Mouse (Mus musculus): Measurements from ENCODE around the gene Trappc6a.
"Not testable (repeated sequence)": the region's sequence is repeated elsewhere in the genome, so short reads cannot be mapped to it uniquely, and the experiment has no call there.

The Trappc6a gene

DNA sequence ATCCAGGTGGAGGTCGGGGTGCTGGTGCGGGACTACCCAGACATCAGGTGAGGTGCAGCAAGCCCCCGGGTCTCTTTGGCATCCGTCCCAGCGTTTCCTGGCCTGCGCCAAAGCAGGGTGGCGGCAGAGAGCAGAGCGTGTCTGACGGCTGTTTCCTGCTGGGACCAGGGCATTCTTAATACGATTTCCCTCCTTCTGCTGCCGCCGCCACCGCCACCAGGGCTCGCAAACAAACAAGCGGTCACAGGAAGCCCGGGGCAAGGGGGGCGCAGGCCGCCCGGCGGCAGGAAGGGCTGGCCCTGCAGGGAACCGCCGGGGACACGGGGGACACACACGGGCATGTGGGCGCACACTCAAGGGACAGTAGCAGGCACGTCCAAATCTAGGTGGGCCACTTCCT is 16.5 kb upstream of the Trappc6a start:
- peak; percentile 87 for DNase-seq

DNA sequence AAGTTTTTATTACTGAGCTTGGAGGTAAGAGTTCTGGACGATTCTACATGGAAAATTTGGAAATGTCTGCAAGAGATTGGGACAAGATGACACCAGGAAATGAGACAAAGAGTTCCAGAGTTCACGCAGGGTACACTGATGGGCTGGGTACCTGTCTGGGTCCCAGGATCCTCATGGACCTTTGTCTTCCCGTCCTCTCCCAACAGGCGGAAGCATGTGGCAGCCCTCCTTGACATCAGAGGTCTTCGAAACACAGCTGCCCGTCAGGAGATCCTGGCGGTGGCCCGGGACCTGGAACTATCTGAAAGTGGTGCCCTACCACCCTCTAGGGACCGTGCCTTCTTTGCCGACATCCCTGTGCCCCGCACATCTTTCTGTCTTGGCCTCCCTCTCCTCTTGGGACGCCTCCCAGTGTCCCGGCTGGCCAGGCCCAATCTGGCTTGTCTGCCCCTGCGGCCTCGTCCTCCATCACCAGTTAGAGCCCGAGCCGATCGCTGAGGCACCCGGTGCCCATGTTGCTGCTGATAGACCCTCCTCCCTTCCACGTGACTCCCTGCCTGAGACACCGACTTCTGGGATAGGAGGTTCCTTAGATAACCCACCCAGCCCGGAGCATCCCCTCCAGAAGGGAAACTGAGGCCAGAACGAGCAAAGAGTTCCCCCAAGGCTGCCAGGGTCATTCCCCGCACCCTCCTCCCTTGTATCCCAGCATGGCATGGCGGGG is 13.3 kb upstream of the Trappc6a start:
- DNase-seq: no peak

DNA sequence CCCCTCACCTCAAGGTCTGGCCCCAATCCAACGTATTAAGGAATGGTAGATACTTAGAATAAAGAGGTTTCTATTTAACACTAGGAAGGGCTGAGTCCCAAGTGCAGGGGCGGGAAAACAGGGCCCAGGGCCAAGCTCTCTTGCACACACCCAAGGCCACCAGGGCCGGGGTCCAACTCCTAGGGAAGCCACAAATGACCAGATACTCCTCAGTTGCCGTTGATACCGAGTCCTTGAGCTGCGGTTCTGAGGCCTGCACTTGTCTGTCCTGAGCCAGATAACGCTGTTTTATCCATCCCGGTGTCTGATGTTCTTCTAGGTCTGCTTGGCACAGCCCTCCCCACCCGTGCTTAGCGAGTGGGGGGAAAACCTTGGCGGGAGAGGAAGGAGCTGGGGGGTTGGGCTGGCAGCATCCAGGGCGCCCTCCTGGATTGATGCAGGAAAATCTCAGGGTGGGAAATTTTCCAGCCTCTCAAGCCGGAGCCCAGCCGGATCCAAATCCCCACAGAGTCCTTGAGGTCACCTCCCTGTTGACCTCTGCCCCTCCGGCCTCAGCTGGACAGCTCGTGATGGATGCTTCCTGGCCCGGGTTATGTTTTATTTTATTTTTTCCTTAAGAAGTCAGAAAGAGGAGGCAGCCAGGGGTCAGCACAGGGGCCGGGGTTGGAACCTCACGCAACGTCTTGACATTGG is 12.5 kb upstream of the Trappc6a start:
- DNase-seq: peak; percentile 87

DNA sequence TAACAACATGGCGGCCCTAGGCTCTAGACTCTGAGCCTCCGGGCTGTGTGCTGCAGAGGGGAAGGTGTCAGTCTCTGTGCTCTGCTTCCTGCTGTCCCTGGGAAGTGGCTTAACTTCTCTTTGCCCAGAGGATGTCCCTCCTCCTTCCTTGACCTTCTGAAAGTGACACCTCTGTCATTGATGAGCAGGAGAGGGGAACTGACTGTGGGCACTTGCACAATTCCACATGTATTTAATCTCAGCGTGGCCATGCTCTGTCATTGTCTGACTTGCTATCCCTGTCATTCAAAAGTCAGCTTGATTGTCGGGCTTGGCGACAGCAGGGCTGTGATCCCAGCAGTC is 12.0 kb upstream of the Trappc6a start:
- no peak for DNase-seq

DNA sequence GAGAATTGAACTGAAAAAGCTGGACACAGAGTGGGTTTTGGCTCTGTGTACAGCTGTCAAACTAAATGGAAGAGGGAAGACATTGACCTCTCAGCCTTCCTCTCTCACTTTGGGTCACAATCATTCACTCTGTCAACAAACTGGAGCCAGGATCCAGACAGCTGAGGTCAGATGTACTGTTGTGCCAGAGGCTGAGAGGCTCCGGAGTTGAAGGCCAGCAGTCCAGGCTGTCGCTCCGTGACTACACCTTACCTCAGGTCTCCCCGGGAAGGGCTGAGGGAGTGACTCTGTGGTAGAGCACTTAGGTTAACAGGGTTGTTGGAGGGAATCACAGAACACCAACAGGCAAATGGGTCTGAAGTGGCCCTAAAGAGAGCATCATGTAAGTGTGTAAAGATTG is 9.9 kb upstream of the Trappc6a start:
- DNase-seq: no peak

DNA sequence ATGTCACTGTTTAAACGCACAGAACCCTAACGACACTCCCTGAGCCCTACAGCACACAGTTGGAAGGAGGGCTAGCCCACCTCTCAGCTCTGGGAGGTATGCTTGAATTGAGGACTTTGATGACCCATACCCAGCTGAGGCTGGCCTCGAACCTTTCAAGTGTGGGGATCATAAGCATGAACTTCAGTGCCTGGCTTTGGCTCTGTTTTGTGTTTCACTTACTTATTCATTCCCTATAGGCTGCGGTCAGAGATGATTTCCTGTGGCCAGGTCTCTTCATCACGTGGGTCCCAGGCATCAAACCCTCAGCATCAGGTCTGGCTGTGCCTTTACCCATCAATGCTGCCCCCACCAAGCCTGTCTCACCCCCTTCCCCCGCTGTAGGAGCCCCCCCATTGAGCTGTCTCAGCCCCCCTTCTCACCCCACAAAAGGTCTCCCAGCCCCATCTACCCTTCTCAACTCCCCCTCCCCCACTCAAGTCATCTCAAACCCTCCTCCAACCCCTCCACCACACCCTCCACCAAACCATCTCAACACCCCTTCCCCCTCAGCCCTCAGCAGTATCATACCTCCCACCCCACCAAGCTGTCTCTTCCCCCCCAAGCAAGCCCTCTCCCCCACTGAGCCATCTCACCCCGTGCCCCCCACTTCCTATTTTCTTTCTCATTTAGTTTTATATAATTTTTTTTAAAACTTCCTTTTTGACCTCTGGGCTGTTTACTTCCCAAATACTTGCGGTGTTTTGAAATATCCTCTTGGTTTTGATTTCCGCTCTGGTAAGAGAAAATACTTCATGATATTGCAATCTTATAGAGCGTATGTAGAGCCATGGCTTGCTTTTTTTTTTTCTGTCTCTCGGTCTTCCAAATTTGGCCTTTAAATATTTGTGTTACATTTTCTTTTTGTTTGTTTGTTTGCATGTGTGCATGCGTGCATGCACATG is 7.5 kb upstream of the Trappc6a start:
- no peak for DNase-seq

DNA sequence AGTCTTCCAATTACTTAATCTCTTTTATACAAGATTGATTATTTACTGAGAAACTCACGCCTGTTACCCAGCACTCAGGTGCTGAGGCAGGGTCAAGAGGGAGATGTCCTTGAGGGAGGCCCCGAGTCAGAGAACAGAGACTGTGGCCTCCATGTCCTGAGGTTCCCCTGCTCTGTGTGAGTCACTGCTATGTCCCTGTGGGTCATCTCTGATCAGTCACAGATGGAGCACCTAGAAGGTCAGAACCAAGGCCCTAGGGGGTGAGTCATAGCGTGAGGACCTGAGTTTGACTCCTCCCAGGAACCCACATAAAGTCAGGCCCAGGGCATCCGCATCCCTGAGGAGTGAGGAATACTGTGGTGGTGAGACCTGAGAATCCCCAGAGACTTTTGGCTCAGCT is 6.5 kb upstream of the Trappc6a start:
- DNase-seq: no peak

DNA sequence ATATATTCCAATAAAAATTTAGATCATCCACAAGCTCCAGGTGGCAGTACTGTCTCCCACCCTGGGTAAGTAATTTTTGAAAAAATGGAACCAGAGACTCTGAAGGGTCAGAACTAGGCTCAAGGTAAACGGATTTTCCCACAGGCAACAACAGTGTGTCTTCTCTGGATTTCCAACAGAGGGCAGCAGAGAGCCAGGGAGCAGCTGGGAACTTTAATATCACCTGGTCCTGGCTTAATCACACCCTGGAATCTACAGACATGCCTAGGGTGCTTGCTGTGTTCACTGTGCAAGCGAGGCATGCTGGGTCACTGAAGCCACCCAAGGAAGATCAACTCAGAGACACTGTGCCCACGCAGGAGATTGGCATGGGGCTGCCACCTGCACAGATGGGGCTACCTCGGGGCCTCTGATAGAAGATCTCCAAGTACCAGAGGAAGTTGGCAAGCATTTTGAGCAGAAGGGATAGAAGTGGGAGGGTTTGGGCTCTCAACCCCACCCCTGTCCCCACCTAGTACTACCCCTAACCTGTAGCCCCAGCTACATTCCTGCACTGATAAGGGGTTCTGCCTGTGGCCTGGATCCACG is 4.6 kb upstream of the Trappc6a start:
- DNase-seq: peak; percentile 65

DNA sequence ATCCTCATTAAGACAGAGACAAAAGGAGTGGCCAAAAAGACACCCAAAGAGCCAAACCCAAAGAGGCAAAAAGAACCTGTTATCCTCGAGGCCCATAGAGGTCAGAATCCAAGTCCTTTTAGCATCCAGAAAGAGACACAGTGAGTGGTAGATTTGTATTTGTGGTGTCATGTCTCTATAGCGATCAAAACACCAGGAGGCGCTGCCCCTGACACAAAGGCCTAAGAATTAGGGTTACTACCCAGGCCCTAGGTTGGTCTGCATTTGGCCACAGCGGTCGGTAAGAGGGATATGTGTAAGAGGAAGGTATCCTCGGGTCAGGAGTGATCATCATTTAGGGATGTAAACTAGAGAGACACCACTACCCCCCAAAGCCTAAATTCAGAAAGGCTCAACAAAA is 1.9 kb upstream of the Trappc6a start:
- DNase-seq: no peak

DNA sequence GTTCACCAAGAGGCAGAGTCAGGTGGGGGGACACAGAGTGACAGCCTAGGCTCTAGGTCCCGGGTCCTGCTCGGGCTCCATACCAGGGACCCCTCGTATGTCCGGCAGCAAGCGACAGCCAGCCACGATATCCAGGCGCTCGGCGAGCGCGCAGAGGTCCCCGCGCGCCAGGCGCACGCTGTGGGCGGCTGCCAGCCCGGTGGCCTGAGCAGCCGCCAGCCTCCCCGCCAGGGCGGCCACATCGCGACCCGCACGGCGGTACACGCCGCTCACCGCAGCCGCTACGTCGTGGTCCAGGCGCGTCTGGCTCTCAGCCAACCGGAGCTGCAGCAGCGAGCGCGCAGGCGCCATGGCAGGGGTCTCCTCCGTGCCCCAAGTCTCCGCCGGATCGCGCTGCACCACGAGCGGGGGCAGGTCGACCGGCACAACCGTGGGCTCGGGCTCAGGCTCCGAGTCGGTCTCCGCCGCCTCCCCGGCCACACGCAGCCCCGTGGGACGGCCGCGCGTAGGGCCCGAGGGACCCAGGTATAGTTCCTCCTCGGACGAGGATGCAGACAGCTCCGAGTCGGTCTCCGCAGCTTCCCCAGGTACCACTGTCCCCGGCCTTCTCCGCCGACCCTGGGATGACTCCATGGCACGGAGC is 1.1 kb upstream of the Trappc6a start:
- peak; percentile 82 for DNase-seq

DNA sequence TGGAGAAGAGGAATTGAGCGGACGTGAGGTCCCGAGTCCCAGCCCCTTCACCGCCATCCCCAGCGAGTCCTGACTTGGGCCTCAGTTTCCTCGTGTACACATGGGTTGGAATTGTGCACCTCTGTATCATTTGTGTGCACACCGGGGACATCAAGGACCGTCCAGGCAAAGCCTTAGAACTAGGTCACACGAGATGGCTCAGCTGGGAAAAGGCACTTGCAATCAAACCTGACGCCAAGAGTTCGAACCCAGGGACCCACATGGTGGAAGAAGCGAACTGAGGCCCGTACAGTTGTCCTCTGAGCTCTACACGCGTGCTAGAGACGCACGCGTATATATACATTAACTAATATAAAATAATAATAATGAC is 598 bp upstream of the Trappc6a start:
- no peak for DNase-seq

DNA sequence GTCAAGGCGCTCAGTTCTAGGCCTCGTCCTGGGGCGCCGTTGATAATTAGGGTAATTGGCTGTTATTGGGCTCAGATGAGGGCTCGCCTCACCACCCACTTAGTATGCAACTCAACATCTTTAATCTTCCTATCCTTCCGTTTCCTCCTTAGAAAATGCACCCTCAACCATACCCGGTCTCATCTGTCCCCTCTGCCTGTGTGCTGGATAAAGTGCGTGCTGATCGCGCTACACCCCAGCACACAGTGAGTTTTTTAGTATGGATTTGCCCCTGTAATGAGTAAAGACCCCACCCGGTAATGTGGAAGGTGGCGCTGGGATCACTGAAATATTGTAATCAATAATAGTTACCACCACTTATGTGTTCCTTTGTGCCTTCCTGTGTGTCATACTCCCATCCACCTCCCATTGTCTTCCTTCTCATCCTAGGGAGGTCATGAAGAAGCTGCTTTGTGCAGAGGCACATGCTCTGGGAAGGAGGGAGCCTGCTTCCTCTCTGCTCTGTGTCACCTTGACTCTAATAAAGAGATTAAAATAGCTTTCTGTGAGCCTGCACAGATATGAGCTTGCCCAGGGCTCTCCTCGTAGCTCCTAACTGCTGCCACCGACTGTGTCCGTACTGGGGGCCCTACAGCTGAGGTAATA is 851 bp downstream of the Trappc6a start:
- DNase-seq: no peak

DNA sequence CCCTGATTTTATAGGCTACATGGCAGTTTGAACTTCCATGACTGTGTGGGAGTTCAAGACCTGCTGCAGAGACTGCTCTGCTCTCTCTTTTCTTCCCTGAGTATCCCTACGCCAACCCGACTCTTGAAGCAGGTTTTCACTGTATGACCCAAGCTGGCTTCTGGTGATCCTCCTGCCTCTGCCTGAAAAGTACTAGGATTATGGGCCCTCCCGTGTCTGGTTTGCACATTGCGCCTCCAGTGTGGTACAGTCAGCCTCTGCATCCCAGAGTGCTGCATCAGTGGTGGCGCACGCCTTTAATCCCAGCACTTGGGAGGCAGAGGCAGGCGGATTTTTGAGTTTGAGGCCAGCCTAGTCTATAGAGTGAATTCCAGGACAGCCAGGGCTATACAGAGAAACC is 1.6 kb downstream of the Trappc6a start:
- DNase-seq: no peak

DNA sequence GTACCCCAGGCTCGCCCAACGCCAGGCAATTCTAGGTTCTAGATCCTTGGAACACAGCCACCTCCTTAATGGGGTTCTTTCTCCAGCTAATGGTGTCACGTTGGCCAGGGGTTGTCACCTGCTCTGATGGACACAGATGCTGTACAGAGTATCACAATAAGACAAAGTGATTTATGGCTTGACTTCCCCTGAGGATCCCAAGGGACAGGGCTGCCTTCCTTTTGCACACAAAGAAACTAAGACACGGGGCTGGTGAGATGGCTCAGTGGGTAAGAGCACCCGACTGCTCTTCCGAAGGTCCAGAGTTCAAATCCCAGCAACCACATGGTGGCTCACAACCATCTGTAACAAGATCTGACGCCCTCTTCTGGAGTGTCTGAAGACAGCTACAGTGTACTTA is 3.7 kb downstream of the Trappc6a start:
- DNase-seq: not testable (repeated sequence)

DNA sequence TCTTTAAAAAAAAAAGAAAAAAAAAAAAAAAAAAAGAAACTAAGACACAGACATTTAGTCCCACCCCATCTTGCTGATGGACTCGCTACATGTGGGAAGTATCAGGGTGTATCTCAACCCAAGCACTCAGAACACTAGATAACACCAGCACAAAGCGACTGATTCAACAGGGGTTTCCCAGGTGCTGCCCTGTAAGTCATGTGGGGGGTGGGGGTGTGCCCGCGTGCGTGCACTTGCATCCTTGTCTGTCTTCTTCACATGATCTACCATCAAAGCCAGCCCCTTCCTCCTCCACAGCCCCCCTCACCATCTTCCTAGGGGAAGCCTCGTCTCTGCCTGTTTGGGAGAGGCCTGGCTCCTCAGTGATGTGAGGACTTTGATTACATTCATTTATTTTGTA is 4.2 kb downstream of the Trappc6a start:
- no peak for DNase-seq

DNA sequence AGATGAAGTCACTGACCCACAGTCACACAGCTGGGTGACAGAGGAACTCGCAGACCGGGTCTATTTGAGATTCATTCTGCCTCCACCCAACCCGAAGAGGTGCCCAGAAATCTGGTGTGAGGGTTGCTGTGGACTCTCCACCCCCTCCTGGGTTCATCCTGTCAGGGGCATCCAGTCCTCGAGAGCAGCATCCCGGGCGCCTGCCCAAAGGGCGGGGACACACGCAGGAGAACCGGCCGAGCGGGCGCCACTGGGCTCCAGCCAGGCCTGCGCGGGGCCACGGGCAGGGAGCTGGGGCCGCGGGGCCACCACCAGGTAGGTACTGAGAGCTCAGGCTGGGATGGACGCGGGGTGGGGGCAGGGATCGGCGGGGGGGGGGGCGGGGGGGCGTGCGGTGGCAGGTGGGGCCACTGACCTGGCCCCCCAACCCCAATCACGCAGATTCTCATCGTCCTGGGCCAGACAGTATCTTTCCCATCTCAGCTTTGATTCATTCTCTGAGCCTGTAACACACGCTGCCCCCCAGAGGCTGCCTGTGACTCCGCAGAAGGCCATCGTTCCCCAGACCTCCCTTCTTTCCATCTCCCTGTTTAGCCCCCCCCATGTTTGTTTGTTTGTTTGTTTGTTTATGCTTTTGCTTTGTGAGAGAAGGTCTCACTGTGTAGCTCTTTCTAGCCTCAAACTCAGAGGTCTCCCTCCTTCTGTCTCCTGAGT is 9.6 kb downstream of the Trappc6a start, which contains the start of gene Nkpd1:
Nkpd1 (plus strand) TSS at position 187 of the 714 bp plus-strand sequence.
- DNase-seq: no peak

DNA sequence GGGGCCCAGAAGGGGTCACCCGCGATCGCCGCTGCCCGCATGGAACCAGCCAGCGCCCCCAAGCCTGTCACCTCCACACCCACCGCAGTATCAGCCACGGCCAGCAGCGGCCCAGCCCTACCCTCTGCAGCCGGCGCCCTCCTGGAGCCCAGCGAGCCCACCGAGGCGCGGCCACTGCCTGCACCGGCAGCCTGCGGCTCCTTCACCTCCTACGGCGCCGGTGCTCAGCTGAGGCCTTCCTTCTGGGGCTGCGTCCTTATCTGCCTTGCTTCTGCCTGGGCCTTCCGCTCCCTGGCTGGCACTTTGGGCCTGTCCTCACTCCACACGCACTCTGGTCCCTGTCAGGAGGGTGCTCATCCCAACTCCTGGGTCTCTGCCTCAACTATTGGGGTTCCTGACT is 11.8 kb downstream of the Trappc6a start:
- DNase-seq: no peak

DNA sequence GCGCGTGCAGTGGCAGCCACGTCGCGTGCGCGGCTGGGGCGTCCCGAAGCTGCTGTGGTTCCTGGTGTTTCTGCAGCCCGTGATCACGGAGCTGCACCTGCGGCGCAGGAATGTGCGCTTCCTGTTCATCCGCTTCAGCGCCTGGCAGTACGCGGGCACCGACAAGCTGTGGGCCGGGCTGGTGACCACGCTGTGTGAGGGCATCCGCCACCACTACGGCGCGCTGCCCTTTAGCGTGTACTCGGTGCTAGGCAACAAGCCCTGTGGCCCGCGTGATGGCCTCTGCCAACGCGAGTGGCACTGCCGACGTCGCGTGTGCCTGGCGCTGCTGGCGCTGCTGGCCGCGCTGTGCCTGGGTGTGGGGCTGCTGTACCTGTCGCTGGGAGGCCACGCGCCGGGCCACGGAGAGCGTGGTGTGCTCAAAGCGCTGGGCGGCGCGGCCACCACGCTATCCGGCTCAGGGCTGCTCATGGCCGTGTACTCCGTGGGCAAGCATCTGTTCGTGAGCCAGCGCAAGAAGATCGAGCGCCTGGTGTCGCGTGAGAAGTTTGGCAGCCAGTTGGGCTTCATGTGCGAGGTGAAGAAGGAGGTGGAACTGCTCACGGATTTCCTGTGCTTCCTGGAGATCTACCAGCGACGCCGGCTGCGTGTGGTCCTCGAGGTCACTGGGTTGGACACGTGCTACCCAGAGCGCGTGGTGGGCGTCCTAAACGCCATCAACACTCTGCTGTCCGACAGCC is 15.0 kb downstream of the Trappc6a start:
- no peak for DNase-seq

DNA sequence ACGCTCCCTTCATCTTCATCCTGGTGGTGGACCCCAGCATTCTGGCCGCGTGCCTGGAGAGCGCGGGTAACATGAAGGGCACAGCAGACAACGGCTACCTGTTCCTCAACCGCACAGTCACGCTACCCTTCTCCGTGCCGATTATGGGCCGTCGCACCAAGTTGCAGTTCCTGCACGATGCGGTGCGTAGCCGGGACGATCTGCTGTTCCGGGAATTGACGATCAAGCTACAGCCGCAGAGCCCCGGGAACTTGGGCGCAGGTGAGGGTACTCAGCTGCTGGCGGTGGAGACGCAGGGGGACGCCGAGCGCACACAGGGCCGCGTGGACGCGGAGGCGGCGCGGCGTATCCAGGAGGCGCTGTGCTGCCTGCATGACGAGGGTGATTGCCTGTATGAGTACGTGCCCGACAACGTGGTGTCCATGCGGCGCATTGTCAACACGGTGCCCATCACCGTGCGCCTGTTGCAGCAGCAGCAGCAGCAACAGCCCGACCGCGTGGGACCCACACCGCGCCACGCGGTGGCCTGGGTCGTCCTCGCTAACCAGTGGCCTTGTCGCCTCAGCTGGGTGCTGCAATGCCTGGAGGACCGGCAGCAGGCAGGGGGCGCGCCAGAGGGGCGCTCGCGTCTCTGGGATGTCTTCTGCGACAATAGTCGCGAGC is 15.7 kb downstream of the Trappc6a start:
- DNase-seq: peak; percentile 83

DNA sequence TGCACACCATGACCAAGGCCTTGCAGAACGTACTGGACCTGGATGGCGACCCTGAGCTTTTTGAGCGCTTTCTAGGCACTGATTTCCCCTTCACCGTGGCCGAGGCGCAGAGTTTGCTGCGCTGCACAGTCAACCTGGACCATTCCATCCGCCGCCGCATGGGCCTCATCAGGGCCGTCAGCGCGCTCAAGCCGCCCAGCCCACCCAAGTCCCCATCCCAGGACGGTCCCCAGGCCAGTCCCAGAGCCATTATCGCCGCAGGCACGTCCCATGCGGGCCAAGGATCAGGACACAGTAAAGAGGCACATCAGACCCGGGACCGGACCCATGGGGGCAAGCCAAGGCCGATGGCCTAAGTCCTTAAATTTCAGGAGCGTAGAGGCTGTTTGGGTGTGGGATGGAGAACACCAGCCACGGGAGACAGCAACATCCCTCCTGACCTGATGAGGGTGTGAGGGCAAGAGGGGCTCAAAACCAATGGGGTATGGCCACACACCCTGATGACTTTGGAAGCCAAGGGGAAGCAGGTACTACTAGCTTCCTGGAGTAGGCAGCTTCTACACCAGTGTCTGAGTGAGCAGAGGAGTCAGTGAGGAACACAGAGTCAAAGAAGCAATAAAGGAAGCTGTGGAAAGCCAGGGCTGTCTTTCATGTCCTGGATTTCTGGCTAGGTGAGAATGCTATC is 16.4 kb downstream of the Trappc6a start:
- DNase-seq: no peak

Data from kidney, postnatal 10 days (tissue).